Mouse (Mus musculus): ENCODE measurements around the gene Them7. TPM values are rescaled to one million over a fixed set of nuclear protein-coding genes. Genes with fewer than 3 reads are reported as not detected.

Them7 gene
- 0.13 and 0.14 TPM in 2 replicates for polyA plus RNA-seq (2016; fragmentation: Nextera tagmentation; extraction: Ambion mirVana)

DNA sequence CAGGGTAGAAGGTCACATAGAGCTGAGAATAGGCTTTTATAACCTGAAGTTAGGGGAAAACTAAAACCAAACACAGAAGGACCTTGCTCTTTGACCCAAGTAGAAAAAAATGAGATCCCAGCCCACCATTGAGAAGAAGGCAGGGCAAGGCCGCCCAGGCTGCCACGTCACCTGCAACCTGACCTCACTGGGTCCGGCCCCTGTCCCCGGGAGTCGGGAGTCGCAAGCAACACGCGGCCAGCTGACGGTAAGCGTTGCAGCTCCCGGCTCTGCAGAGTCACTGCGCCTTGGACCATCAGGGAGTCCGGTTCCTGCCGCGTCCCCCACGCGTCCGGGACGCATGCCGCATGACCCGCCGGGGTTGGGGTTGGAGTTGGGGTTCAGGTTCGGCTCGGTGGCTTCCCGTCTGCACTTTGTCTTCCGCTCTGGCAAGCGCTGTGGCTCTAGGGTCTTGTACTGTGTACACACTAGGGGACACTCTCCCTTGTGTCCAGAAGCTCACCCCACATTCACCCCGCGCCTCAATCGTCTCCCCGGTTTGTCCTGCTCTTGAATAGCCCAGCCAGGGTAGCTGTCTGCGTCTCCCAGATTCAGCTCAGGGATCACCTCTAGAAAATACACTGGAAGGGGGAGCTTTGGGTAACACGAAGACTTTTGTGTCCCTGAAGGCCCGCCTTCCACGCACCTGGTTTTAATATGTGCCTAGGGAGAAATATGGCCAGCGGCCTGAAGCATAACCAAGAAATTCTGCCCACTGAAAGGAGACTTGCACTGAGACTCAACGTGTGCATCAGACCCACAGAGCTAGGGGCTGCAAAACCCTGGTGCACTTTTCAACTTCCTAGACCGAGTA is at the start of gene Them7:
Gene Them7 (plus strand): TSS at position 187 of the 853 bp plus-strand sequence.
- 4% methylated on average over 38 of the region's 38 CpGs for WGBS

DNA sequence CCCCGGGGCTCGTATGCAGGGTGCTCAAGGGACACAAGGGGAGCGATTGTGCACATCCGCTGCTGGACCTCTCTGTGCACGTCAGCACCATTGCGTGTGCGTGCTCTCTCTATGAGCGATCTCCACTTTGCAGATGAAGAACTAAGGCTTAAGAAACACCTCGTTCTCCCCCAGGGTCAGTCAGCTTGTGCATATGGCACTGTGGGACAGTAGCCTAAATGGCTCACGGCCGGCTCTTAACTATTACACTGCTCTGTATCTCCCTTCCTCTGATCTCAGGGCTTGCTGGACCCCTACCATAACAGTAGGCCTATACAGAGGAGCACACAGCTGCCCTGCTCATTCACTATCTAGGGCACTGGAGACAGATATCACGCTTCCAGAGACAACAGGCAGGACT is 45.2 kb upstream of the Them7 start:
- H3K4me1 ChIP-seq, result no peaks in the 10 kb centered on the region
- ATAC-seq (ENCODE audit: low FRiP score), result no peak
- H3K9ac ChIP-seq, result no peak overlapping the region
- 92% methylated on average over 12 of the region's 12 CpGs for WGBS
- no peaks in the 10 kb centered on the region for H3K27me3 ChIP-seq
- H3K36me3 ChIP-seq, result no peaks in the 10 kb centered on the region
- H3K4me3 ChIP-seq, result no peak overlapping the region
- peaks cover 7% of the 10 kb centered on the region; the same call in 1 of the 2 replicates for H3K9me3 ChIP-seq (replicated peaks)
- H3K27ac ChIP-seq, result no peak overlapping the region
- H3K4me2 ChIP-seq (replicated peaks), result no peak overlapping the region

More for the DNA sequence above, at the start of gene Them7:
- no peak for ATAC-seq (ENCODE audit: low FRiP score)
- Histone ChIP-seq H3K9ac (peak within 1 kb of the TSS; percentile 29; the same call in 1 of the 2 replicates), H3K4me3 (peak within 1 kb of the TSS; percentile 39), H3K9me3 (replicated peaks) (no peaks in the 10 kb centered on the region), H3K27ac (no peak within 1 kb of the TSS), H3K4me2 (replicated peaks) (peak within 1 kb of the TSS; percentile 72), H3K4me1 (peaks cover 6% of the 10 kb centered on the region), H3K27me3 (peaks cover 38% of the 10 kb centered on the region), H3K36me3 (no peaks in the 10 kb centered on the region)

DNA sequence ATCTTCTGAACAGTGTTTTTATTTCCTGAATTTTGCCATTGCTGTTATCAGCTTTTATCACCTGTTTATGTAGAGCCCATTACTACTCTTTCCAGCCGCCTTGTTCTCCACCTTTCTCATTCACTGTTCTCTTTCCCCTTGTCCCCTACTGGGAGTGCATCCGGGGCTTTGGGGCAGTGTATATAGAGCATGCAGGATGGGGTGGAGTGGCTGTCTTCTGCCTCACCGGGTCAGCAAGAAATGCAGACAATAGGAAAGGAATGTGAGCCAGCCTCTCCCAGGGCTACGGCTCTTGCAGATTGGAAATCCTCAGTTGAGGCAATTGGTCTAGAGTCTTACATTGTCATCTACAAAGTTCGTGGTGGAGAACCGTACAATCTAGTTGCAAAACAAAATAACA is 41.6 kb upstream of the Them7 start:
- ATAC-seq (ENCODE audit: low FRiP score), result no peak
- WGBS, result 34% methylated on average over 6 of the region's 6 CpGs
- H3K36me3 ChIP-seq, result no peaks in the 10 kb centered on the region

DNA sequence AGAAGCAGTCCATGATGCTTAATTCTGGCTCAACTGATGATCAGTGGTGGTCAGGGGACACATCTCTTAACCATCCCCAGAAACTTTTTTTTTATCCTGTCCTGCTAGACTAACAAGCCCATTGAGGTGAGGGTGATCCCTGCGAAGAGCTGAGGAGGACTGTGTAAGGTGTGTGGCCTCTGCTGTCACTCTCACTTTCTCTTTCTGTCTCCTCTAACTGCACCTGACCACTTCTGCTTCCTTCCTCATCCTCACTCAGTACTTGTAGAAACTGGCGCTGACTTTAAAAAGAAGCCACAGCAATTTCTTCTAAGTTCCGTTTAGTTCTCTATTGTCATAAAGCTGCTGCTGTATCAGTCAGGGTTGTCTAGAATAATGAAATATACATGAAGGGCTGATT is 39.0 kb upstream of the Them7 start:
- Histone ChIP-seq H3K9me3 (replicated peaks) (no peaks in the 10 kb centered on the region), H3K4me3 (no peak overlapping the region)
- 95% methylated on average over 3 of the region's 3 CpGs for WGBS

More for the DNA sequence above, 41.6 kb upstream of the Them7 start:
- Histone ChIP-seq H3K9me3 (replicated peaks) (no peaks in the 10 kb centered on the region), H3K4me1 (no peaks in the 10 kb centered on the region), H3K4me2 (replicated peaks) (no peak overlapping the region), H3K27me3 (no peaks in the 10 kb centered on the region; the same call in 1 of the 2 replicates), H3K9ac (no peak overlapping the region), H3K27ac (no peak overlapping the region), H3K4me3 (no peak overlapping the region)

DNA sequence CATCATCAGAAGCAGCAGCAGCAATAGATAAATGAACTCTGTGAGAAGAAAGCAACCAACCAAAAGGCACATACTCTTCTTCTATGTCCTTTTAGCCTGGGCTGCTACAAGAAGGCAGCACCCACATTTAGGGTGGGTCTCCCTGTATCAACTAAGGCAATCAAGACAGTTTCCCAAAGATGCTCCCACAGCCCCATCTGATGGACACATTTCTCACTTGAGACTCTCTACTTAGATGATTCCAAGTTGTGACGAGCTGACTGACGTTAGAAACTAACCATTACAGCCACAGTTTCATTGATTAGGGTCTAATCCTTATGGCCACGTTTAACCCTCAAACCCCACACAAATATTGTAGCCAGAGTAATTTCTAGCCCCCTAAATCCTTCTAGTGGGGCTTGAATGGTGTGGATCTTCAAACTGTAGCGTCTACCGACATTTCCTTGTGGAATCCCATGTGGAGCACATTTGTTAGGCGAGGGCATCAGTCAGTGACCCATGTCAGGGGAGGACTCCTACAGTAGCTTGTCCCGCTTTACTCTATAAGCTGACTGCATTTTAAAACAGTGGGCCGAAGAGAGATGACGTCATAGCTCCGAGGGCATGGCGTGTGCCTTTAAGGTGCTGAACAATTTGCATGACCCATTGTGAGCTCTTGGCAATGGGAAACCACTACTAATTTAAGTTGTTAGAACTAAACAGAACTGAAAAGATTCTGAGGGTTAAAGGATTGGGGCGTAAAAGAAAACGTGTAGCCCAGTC is 38.2 kb upstream of the Them7 start:
- no peak overlapping the region for H3K4me2 ChIP-seq (replicated peaks)
- no peaks in the 10 kb centered on the region; the same call in 1 of the 2 replicates for H3K27me3 ChIP-seq
- no peaks in the 10 kb centered on the region for H3K36me3 ChIP-seq
- H3K9ac ChIP-seq, result no peak overlapping the region
- WGBS, result 83% methylated on average over 13 of the region's 13 CpGs
- no peak overlapping the region for H3K4me3 ChIP-seq
- no peak for ATAC-seq (ENCODE audit: low FRiP score)
- no peak overlapping the region for H3K27ac ChIP-seq
- no peaks in the 10 kb centered on the region for H3K9me3 ChIP-seq (replicated peaks)
- no peaks in the 10 kb centered on the region for H3K4me1 ChIP-seq

More for the DNA sequence above, 39.0 kb upstream of the Them7 start:
- no peak overlapping the region for H3K9ac ChIP-seq
- H3K4me2 ChIP-seq (replicated peaks), result no peak overlapping the region
- H3K36me3 ChIP-seq, result no peaks in the 10 kb centered on the region
- no peak overlapping the region for H3K27ac ChIP-seq
- H3K27me3 ChIP-seq, result no peaks in the 10 kb centered on the region; the same call in 1 of the 2 replicates
- ATAC-seq (ENCODE audit: low FRiP score), result no peak
- no peaks in the 10 kb centered on the region for H3K4me1 ChIP-seq

DNA sequence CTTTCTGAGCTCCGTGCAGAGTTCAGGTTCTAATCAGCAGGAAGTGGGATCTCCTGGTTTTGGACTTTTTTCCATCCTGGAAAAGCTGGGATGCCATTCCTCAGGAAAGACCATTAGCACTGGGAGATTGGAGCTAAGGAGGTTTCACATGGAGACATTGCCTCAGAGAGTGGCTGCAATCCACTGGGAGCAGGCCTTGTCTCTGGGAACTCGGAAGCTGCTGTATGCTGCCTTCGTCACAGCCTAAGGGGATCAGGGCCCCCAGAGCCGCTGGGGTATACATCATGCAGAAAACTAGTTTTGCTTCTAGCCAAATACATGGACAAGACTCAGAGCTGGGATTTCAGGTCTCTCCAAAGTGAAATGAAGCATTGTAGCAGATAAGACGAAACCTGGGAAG is 37.5 kb upstream of the Them7 start:
- Histone ChIP-seq H3K27me3 (no peaks in the 10 kb centered on the region; the same call in 1 of the 2 replicates), H3K9me3 (replicated peaks) (no peaks in the 10 kb centered on the region), H3K27ac (no peak overlapping the region), H3K4me2 (replicated peaks) (no peak overlapping the region), H3K4me1 (no peaks in the 10 kb centered on the region), H3K9ac (no peak overlapping the region), H3K36me3 (no peaks in the 10 kb centered on the region), H3K4me3 (no peak overlapping the region)
- no peak for ATAC-seq (ENCODE audit: low FRiP score)
- 83% methylated on average over 5 of the region's 5 CpGs for WGBS

DNA sequence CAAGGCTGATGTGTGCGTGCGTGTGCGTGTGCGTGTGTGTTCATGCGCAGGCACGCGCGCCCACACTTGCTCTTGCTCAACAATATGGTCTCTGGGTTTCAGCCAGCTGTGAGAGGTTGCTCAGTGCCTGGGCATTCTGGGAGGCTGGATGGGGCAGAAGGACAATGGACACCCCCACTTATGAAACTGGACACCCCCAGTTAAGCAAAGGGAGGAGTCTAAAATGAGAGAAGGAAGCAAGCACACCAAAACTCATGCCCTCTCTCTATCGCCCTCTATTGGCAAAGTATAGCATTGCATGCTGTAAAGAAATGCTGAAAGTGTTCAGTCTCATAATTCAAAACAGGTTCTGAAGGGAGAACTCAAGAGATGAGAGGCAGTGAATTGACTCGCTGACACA is 35.9 kb upstream of the Them7 start:
- ATAC-seq (ENCODE audit: low FRiP score), result no peak
- WGBS, result 76% methylated on average over 10 of the region's 10 CpGs
- H3K9ac ChIP-seq, result no peak overlapping the region

DNA sequence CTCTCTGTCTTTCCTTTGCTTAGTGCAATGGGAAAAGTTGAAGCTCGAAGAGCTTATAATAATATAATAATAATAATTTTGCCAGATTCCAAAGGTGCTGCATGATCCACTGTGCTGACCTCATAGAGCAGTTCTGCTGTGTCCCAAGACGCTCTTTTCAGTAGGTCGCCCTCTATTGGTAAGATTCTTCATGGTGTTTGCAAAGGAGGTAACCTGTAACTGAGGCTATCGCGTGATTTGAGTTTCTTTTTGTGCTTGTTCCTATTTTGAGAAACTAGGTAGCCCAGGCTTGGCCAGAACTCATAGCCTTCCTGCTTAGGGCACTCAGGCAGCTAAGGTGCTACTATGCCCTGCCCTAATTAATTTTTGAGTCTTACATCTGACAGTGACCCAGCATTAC is 34.8 kb upstream of the Them7 start:
- H3K9ac ChIP-seq, result no peak overlapping the region
- H3K4me2 ChIP-seq (replicated peaks), result no peak overlapping the region
- no peak overlapping the region for H3K27ac ChIP-seq
- H3K4me3 ChIP-seq, result no peak overlapping the region
- no peaks in the 10 kb centered on the region; the same call in 1 of the 2 replicates for H3K27me3 ChIP-seq
- 34% methylated on average over 5 of the region's 5 CpGs for WGBS
- H3K4me1 ChIP-seq, result no peaks in the 10 kb centered on the region
- H3K9me3 ChIP-seq (replicated peaks), result no peaks in the 10 kb centered on the region
- no peak for ATAC-seq (ENCODE audit: low FRiP score)
- no peaks in the 10 kb centered on the region for H3K36me3 ChIP-seq

More for the DNA sequence above, 35.9 kb upstream of the Them7 start:
- H3K4me2 ChIP-seq (replicated peaks), result no peak overlapping the region
- H3K36me3 ChIP-seq, result no peaks in the 10 kb centered on the region
- H3K9me3 ChIP-seq (replicated peaks), result no peaks in the 10 kb centered on the region
- no peaks in the 10 kb centered on the region for H3K4me1 ChIP-seq
- H3K27me3 ChIP-seq, result no peaks in the 10 kb centered on the region; the same call in 1 of the 2 replicates
- no peak overlapping the region for H3K27ac ChIP-seq
- H3K4me3 ChIP-seq, result no peak overlapping the region

DNA sequence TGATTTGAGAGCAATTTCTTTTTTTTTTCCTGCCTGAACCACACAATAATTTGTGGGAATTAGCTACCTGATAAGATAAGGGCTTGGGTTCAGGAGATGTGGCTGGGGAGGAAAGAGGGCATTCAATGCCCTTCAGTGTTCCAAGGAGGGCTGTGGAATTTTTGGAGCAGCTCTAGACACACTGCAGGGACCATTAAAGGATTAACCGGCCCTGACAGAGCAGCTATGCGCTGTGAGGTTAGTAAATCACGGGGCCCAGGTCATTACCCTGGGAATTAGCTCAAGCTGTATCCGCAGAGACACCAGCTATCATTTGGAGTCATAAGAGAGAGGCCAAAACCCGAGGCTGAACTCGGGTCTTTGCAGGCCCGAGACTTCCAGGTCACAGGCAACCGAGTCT is 24.0 kb upstream of the Them7 start:
- Histone ChIP-seq H3K27ac (no peak overlapping the region), H3K9me3 (replicated peaks) (no peaks in the 10 kb centered on the region), H3K9ac (no peak overlapping the region), H3K4me2 (replicated peaks) (no peak overlapping the region), H3K36me3 (no peaks in the 10 kb centered on the region), H3K4me3 (no peak overlapping the region), H3K27me3 (no peaks in the 10 kb centered on the region), H3K4me1 (no peaks in the 10 kb centered on the region)
- no peak for ATAC-seq (ENCODE audit: low FRiP score)
- 57% methylated on average over 8 of the region's 8 CpGs for WGBS

DNA sequence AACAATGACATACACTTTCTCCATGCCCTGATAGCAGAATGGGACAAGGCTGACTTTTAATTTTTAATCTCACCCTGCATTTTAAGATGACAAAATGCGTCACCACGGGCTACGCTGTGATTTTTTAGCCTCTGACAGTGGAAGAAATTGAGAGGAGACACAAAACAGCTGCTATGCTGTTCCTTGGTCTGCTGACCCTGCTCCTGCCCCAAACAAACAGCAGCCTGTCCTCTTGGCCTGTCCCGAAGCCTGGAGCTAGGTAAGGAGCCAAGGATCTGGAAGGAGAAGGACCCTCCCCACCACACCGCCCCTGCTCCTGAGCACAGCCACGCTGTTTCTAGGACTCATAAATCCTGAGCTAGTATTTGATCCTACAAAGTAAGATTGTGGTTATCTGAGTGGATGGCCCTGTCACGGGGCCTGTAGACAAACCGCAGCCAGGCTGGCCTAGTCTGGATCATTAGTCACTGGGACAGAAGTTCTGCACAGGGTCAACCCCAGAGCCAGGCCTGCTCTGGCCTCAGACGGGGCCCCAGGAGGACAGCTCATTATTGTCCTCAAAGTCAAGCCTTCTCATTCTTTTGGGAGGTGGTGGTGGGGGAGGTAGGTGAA is 17.5 kb upstream of the Them7 start:
- H3K9me3 ChIP-seq (replicated peaks), result no peaks in the 10 kb centered on the region
- 81% methylated on average over 9 of the region's 9 CpGs for WGBS
- H3K36me3 ChIP-seq, result no peaks in the 10 kb centered on the region
- H3K9ac ChIP-seq, result no peak overlapping the region
- H3K27ac ChIP-seq, result no peak overlapping the region
- H3K4me2 ChIP-seq (replicated peaks), result no peak overlapping the region
- H3K4me3 ChIP-seq, result no peak overlapping the region
- no peaks in the 10 kb centered on the region for H3K27me3 ChIP-seq
- H3K4me1 ChIP-seq, result no peaks in the 10 kb centered on the region
- no peak for ATAC-seq (ENCODE audit: low FRiP score)

DNA sequence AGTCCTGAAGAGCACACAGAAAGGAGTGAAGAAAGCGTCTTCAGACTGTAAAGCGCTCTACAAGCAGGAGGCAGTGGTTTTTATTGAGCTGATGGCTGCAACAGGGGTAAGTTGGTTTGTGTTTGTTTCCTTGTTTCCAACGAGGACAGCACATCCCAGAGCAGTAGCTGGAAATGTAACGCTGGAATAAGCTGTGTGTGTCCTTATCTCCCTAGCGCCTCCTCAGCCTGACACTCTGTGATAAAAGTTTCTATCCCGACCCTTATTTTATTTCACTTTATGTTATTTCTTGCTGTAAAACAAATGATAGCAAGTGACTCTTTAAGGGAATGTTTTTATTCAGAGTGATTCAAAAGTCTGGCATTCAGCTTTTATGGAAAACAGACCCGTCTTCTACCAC is 11.3 kb upstream of the Them7 start:
- H3K9ac ChIP-seq, result no peak overlapping the region
- no peaks in the 10 kb centered on the region for H3K9me3 ChIP-seq (replicated peaks)
- no peaks in the 10 kb centered on the region for H3K27me3 ChIP-seq
- 83% methylated on average over 7 of the region's 7 CpGs for WGBS
- no peaks in the 10 kb centered on the region for H3K4me1 ChIP-seq
- no peak overlapping the region for H3K4me3 ChIP-seq
- no peak overlapping the region for H3K4me2 ChIP-seq (replicated peaks)
- no peak overlapping the region for H3K27ac ChIP-seq
- no peak for ATAC-seq (ENCODE audit: low FRiP score)
- no peaks in the 10 kb centered on the region for H3K36me3 ChIP-seq

DNA sequence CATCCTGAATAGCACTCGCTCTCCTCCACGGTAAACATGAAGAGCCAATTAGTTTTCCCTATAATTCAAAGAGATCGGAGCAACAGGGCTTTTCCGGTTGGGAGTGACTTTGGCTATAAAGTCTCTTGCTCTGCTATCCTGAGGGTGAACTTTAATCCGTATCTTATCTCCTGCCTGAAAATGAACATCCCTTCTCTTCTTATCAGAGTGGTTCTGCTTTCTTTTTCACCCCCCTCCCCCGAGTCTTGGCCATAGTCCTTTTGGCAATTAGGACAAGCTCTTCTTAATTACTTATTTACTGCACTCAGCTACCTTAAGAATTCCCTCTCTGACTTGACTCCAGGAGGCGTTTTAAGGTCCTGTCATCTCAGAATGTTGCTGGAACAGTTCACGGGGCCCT is 8.2 kb upstream of the Them7 start:
- Histone ChIP-seq H3K27ac (no peak overlapping the region), H3K4me2 (replicated peaks) (no peak overlapping the region), H3K9ac (no peak overlapping the region), H3K4me1 (no peaks in the 10 kb centered on the region), H3K27me3 (no peaks in the 10 kb centered on the region), H3K9me3 (replicated peaks) (no peaks in the 10 kb centered on the region), H3K36me3 (no peaks in the 10 kb centered on the region), H3K4me3 (no peak overlapping the region)
- WGBS, result 70% methylated on average over 8 of the region's 8 CpGs
- no peak for ATAC-seq (ENCODE audit: low FRiP score)

All from hindbrain, embryonic 12.5 days (tissue).